Mouse (Mus musculus): ENCODE results near the gene Slc6a1.
A peak's percentile ranks its signal among the peaks of the same experiment; 100 is the strongest.
"Not testable (repeated sequence)": the region's sequence is repeated elsewhere in the genome, so short reads cannot be mapped to it uniquely, and the experiment has no call there.

The Slc6a1 gene

GRCm38 (mm10) chr6:114290184-114290583 is 7.7 kb downstream of the Slc6a1 start:
- DNase-seq (ENCODE audit: low spot score), result no peak

- no peak for DNase-seq (ENCODE audit: low spot score)
These were observed 8.5 kb downstream of the Slc6a1 start for GRCm38 (mm10) chr6:114290929-114291328.

- no peak for DNase-seq (ENCODE audit: low spot score)
These were observed 9.0 kb downstream of the Slc6a1 start for GRCm38 (mm10) chr6:114291396-114291795.

- no peak for DNase-seq (ENCODE audit: low spot score)
These were observed 11.1 kb downstream of the Slc6a1 start for GRCm38 (mm10) chr6:114293511-114293910.

- DNase-seq (ENCODE audit: low spot score), result no peak
These were observed 12.7 kb downstream of the Slc6a1 start for GRCm38 (mm10) chr6:114295086-114295485.

GRCm38 (mm10) chr6:114297260-114298002 is 15.0 kb downstream of the Slc6a1 start:
- DNase-seq (ENCODE audit: low spot score), result no peak

GRCm38 (mm10) chr6:114299699-114300098 is 17.3 kb downstream of the Slc6a1 start:
- DNase-seq (ENCODE audit: low spot score), result no peak

GRCm38 (mm10) chr6:114300737-114301136 is 18.3 kb downstream of the Slc6a1 start:
- no peak for DNase-seq (ENCODE audit: low spot score)

- DNase-seq (ENCODE audit: low spot score), result no peak
These were observed 22.2 kb downstream of the Slc6a1 start for GRCm38 (mm10) chr6:114304668-114305067.

- DNase-seq (ENCODE audit: low spot score), result no peak
These were observed 38.1 kb downstream of the Slc6a1 start for GRCm38 (mm10) chr6:114320511-114320910.

GRCm38 (mm10) chr6:114321146-114321545 is 38.7 kb downstream of the Slc6a1 start:
- no peak for DNase-seq (ENCODE audit: low spot score)

GRCm38 (mm10) chr6:114322914-114323313 is 40.5 kb downstream of the Slc6a1 start:
- DNase-seq (ENCODE audit: low spot score), result no peak

GRCm38 (mm10) chr6:114324808-114325207 is 42.4 kb downstream of the Slc6a1 start:
- no peak for DNase-seq (ENCODE audit: low spot score)

- no peak for DNase-seq (ENCODE audit: low spot score)
These were observed 47.4 kb downstream of the Slc6a1 start for GRCm38 (mm10) chr6:114329597-114330470.

- DNase-seq (ENCODE audit: low spot score), result no peak
These were observed 49.5 kb downstream of the Slc6a1 start for GRCm38 (mm10) chr6:114331926-114332325.

GRCm38 (mm10) chr6:114336128-114336943 is 53.9 kb downstream of the Slc6a1 start:
- DNase-seq (ENCODE audit: low spot score), result no peak

- no peak for DNase-seq (ENCODE audit: low spot score)
These were observed 54.4 kb downstream of the Slc6a1 start for GRCm38 (mm10) chr6:114336944-114337215.

GRCm38 (mm10) chr6:114341381-114341780 is 58.9 kb downstream of the Slc6a1 start:
- not testable (repeated sequence) for DNase-seq (ENCODE audit: low spot score)

- DNase-seq (ENCODE audit: low spot score), result no peak
These were observed 61.3 kb downstream of the Slc6a1 start for GRCm38 (mm10) chr6:114343740-114344139.

- DNase-seq (ENCODE audit: low spot score), result peak; percentile 8
These were observed 62.7 kb downstream of the Slc6a1 start for GRCm38 (mm10) chr6:114345156-114345555.

GRCm38 (mm10) chr6:114347831-114348754 is 65.7 kb downstream of the Slc6a1 start:
- peak; percentile 56 for DNase-seq (ENCODE audit: low spot score)

All from ovary, adult 18-20 months (tissue).